Mouse (Mus musculus) embryo, embryonic 11.5 days (tissue): ENCODE data around the gene Timm9.
A peak's percentile ranks its signal among the peaks of the same experiment; 100 is the strongest.

ENCODE experiments used
- DNase-seq: peaks from one replicate; pipeline ENCODE4 v3.0.0-alpha.2; 2012; ENCODE audit warnings: low read depth, low spot score

Gene Timm9

DNA sequence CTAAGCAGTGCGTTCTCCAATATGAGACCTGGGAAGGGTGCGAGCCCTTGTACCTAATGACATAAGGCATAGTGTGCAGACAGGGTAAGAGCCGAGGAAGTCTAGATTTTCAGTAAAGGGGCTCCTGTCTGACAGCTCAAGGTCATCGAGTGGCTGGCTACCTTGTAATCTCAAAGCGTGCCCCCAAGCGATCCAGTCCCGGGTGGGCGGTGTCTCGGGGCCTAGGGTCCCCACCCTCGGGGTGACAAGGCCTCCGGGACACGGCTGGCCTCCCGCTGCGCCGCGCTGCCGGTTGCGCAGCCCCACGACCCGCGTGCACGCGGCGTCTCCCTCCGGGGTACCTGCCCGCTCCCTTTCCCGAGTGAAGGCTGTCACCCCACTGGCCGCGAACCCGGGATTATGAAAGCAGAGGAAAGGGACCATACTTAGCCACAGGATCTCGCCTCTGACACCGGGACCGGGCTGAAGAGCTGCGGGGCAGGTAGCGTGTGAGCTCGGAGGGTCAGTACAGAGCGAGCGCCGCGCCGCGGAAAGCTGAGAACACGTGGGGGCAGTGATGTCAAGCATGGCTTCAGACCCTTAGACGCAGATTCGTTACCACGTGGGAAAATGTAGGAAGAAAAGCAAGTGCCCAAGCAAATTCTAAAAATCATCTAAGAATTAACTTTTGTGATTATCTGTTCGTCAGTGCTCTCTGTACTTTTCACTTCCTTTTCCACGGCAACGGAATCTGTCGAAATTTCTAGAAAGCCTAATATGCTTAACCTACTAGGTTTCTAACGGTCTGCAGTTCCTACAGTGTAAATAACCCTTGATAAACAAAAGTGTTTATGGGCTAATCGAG is at the start of gene Timm9, which contains the start of gene 2700049A03Rik:
Gene Timm9 (minus strand): TSS at position 555 of the 844 bp plus-strand sequence.
Gene 2700049A03Rik (plus strand): TSS at position 719 of the 844 bp plus-strand sequence.
- peak; percentile 70 for DNase-seq

DNA sequence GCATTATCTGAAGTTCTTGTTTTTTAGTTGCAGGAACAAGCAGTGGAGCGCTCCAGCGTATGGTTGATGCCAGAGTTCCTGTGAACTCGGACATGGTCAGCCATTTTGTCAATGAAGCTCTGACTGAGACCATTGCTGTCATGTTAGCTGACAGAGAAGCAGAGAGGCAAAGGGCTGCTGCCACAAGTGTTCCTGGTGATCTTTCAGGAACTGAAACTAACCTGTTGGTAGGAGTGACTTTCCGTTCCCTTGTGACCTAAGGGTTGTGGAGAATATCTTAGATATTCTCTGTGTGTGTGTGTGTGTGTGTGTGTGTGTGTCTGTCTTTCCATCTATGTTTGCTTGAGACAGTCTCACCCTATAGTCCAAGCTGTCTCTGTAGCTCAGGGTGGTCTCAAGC is 47.9 kb upstream of the Timm9 start:
- DNase-seq = no peak

DNA sequence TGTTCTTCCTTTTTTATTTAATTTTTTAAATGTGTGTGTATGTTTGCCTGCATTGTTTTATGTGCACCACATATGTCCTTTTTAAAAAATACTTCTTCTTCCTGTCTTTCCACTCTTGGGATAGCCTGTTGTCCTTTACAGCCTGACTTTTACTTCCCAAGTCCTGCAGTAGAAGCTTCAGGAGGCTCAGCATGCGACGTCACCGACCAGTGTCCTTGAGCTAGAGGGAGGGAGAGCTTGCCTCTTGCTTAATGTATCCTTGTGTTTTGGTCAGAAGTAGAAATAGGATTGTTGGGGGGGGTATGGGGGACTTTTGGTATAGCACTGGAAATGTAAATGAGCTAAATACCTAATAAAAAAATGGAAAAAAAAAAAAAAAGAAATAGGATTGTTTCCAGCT is 47.3 kb upstream of the Timm9 start:
- DNase-seq = no peak

DNA sequence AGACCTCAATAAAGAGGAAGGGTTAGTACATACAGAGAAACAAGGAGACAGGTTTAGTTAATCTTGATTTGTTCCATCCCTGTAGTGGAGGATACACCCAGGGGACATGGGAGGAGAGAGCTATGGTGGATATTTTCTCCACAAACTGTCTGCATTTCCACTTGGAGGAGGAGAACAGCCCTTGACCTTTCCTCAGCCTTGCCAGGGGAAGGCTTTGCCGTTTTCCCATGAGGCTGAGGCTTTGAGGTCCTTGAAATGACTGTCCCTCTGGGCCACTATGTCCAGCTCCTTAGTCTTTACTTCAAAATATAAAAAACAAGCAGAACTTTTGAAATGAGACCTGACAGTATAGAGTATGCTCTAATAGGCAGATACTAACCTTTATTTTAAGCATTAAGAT is 33.4 kb upstream of the Timm9 start:
- no peak for DNase-seq

- no peak for DNase-seq
These were observed 27.9 kb upstream of the Timm9 start for GRCm38 (mm10) chr12:71164410-71164809.

DNA sequence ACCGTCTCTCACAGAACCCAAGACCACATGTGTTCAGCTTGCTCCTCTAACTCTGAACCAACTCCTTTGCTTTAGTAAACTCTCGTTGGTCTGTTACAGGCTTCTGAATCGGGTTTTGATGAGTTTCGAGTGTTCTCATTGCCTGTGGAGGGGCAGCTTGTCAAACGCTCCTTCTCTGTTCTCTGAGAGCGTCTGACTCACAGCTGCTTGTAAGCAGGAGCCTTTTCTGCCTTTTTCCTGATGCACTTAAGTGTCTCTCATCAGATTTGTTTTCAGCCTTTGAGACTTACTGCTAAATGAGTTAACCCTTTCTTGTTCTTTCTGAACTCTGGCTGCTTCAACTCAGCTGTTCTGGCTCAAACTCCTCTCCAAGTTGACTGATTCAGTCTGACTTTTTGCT is 21.5 kb upstream of the Timm9 start:
- no peak for DNase-seq

- no peak for DNase-seq
These were observed 18.5 kb upstream of the Timm9 start for GRCm38 (mm10) chr12:71154979-71155378.

- DNase-seq = no peak
These were observed 13.7 kb upstream of the Timm9 start for GRCm38 (mm10) chr12:71150167-71150566.

DNA sequence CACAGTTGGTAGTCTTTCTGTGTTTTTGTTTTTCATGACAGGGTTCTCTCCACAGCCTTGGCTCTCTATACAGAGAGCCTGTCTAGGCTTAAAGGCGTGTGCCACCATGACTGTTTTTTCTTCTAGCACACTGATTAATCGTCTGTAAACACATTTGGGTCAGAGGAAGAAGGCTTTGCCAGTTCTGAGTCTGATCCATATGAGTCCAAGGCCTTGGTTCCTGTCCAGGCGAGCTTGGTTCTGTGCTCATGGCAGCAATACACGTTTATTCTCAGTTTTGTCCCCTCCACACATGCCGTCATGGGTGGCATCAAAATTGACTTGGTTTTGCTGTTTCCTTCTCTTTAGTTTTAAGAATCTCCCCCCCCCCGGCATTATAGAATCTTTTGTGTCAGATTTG is 13.0 kb upstream of the Timm9 start:
- DNase-seq = no peak

DNA sequence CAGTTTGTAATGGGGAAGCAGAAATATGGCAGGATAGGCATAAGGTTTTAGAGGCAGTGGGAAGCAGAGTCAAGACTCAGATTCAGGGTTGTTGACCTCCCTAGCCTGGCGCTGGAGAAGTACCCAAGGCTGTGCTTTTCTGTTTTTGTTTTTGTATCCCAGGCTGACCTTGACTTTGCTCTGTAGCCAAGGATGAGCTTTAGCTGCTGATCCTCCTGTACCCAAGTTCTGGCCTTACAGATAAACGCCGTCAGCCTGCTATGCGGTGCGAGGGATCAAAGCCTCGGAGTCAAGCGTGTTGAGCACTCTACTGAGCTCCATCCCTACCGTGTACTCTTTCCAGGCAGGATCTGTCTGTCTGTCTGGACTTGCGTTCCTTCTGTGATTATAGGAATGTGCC is 12.3 kb upstream of the Timm9 start:
- DNase-seq = no peak

DNA sequence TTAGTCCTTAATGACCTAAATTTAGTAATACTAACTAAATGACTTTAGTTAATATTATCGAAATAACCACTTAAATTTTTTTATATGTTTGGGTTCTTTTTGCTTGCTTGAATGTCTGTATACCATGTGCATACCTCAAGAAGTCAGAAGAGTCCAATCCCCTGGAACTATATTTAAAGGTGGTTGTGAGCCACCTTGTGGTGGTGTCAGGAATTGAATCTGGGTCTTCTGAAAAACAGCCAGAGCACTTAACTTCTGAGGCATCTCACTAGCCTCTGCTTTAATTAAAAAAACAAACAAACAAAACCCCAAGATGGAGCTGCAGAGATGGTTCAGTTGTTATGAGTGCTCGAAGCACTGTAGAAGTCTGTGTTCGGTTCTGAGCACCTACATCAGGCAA is 11.2 kb upstream of the Timm9 start:
- DNase-seq = peak; percentile 20

DNA sequence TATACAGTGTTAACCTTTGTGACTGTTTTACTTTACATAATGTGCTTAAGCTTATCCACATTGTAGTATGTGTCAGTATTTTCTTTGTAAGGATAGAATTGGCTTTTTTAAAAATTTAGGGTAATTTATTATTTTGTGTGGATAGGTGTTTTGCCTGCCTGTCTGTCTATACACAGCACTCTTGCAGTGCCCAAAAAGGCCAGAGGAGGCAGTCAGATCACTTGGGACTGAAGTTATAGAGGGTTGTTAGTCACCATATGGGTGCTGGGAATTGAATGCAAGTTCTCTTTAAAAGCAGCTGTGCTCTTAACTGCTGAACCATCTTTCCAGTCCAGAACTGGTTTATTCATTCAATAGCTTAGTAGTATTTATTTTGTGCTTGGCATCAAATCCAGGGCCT is 4.7 kb upstream of the Timm9 start:
- no peak for DNase-seq

GRCm38 (mm10) chr12:71139258-71139828 is 2.9 kb upstream of the Timm9 start:
- DNase-seq = no peak

- DNase-seq = no peak
These were observed 1.2 kb upstream of the Timm9 start for GRCm38 (mm10) chr12:71137686-71138085.

DNA sequence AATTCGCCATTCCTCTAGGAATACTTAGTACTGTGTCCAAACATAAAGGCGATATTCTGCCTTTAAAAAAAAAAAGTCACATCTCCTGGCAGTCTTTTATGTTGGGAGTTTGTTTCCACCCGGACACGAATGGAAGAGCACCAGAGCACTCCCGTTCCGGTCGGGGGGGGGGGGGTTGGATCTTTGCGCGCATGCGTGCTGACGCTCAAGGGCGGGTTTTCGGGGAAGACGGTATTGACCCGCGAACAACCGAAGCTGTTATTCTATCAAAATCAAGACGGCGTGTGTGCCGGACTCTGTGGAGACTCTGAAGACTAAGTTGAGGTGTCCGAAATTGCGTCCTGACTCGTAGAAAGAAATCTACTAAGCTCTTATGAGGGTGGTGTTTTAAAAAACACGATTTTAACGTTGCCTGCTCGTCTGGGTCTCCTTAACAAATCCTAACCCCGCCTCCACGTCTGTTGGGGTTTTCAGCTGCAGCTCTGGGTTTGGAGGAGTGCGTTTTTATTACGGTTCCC is 549 bp upstream of the Timm9 start:
- DNase-seq = peak; percentile 92

GRCm38 (mm10) chr12:71135581-71135980 is 903 bp downstream of the Timm9 start:
- DNase-seq = no peak

DNA sequence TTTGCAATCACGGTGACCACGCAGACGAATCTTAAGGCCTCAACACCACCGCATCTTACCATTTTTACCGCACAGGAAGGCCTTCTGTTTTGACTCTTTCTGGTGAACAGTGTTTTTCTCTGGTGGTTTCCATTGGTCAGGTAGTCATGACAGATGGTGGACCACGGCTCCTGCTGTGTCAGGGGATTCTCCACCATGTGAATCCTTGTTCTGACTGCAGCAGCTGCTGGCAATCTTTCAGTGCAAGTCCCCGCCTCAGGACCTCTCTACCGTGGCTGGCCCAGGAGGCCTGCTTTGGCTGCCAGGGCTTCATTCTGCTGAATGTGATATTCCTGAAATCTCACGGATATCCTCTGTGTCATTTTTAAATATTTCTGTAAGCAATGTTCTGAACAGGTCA is 13.2 kb downstream of the Timm9 start:
- no peak for DNase-seq

GRCm38 (mm10) chr12:71122731-71123130 is 13.8 kb downstream of the Timm9 start:
- DNase-seq = no peak

DNA sequence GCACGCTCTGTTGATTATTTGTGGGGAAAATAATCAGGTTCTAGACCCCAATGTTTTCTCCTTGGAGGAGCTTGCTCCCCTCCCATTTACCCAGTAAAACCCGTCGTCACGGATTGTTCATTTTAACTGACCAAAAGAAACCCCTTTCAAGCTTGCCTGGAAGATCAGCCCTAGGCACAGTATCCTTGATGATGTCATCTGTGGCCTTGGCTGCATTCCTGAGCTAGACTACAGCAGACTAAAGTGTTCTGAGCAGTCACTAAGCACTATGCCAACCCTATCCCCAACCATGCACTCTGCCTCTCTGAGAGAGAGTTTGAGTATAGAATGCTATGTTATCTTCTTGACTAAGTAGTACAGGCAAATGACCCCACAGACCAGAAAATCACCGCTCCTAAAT is 20.1 kb downstream of the Timm9 start:
- no peak for DNase-seq

GRCm38 (mm10) chr12:71113675-71114288 is 22.7 kb downstream of the Timm9 start:
- DNase-seq = no peak

DNA sequence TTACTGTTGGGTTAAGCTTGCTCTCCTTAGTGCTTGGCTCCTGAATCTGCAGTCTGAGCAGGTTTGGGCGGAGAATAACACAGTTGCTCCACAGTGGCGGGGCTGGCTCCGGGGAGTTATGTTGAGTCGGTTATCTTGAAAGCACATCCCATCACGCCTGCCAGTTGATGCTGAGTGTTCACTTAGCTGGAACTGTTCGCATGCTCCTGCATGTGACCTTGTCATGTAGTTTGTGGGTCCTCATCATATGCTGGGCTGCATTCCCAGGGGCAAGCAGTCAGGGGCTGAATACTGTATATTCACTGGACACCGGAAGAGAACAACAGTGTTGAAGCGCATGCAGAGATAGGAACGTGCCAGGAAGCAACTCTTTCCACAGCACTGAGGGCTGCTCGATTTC is 23.4 kb downstream of the Timm9 start:
- no peak for DNase-seq

GRCm38 (mm10) chr12:71111331-71111730 is 25.2 kb downstream of the Timm9 start, which contains the start of gene Tomm20l:
TSS of gene Tomm20l (plus strand) at chr12:71111428.
- DNase-seq = no peak
